Mouse (Mus musculus): ENCODE data around the gene Rnf31. TPM values are rescaled to one million over a fixed set of nuclear protein-coding genes. Genes with fewer than 3 reads are reported as not detected.

Gene Rnf31
- polyA plus RNA-seq, 1 experiment from 2014 or later: 19.7 TPM

GRCm38 (mm10) chr14:55596036-55596690 is 4.7 kb downstream of the Rnf31 start:
- Histone ChIP-seq H3K27me3 (ENCODE audit: low read depth, poor library complexity, severe bottlenecking) (no peaks in the 10 kb centered on the region), H3K27ac (no peak overlapping the region), H3K4me3 (no peak overlapping the region), H3K4me1 (peaks cover 22% of the 10 kb centered on the region), H3K36me3 (peaks cover 76% of the 10 kb centered on the region), H3K9me3 (replicated peaks) (no peaks in the 10 kb centered on the region)
- no peak for DNase-seq (ENCODE audit: low spot score)
- WGBS: 87% methylated on average over 13 of the region's 13 CpGs

- H3K27me3 ChIP-seq (ENCODE audit: low read depth, poor library complexity, severe bottlenecking): no peaks in the 10 kb centered on the region
- WGBS: 94% methylated on average over 21 of the region's 21 CpGs
Observed at GRCm38 (mm10) chr14:55598521-55599390, 7.2 kb downstream of the Rnf31 start.

DNA sequence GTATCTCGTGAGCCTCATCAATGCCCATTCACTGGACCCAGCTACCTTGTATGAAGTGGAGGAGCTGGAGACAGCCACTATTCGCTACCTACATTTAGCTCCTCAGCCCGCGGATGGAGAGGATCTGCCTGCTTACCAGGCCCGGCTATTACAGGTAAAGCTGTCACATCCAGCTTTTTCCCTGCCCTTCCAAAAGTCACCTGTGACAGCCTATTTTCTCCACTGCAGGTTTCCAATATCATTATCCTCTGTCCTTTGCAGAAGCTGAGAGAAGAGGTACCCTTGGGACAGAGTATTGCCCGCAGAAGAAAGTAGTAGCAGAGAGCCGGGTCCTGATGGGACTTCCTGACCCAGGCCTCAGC is 11.7 kb downstream of the Rnf31 start, which contains the start of gene Irf9:
Gene Irf9 (plus strand): TSS at position 301 of the 362 bp plus-strand sequence.
- Histone ChIP-seq H3K4me1 (peaks cover 11% of the 10 kb centered on the region), H3K27ac (peak within 1 kb of the TSS; percentile 81), H3K9me3 (replicated peaks) (no peaks in the 10 kb centered on the region), H3K27me3 (ENCODE audit: low read depth, poor library complexity, severe bottlenecking) (no peaks in the 10 kb centered on the region), H3K4me3 (peak within 1 kb of the TSS; percentile 40), H3K36me3 (peaks cover 85% of the 10 kb centered on the region)
- no peak for DNase-seq (ENCODE audit: low spot score)
- whole genome bisulfite sequencing: 88% methylated on average over 7 of the region's 7 CpGs

More at GRCm38 (mm10) chr14:55598521-55599390, 7.2 kb downstream of the Rnf31 start:
- Histone ChIP-seq H3K9me3 (replicated peaks) (no peaks in the 10 kb centered on the region), H3K4me3 (no peak overlapping the region), H3K36me3 (peaks cover 97% of the 10 kb centered on the region), H3K4me1 (peaks cover 10% of the 10 kb centered on the region; the same call in 1 of the 2 replicates), H3K27ac (no peak overlapping the region)
- no peak for DNase-seq (ENCODE audit: low spot score)

- DNase-seq (ENCODE audit: low spot score): peak; percentile 85
- no peaks in the 10 kb centered on the region for H3K27me3 ChIP-seq (ENCODE audit: low read depth, poor library complexity, severe bottlenecking)
- H3K36me3 ChIP-seq: peaks cover 85% of the 10 kb centered on the region
- 14% methylated on average over 19 of the region's 19 CpGs for WGBS
- peak overlapping the region; percentile 81 for H3K27ac ChIP-seq
- no peaks in the 10 kb centered on the region for H3K9me3 ChIP-seq (replicated peaks)
- H3K4me3 ChIP-seq: peak overlapping the region; percentile 40
- peaks cover 11% of the 10 kb centered on the region for H3K4me1 ChIP-seq
Observed at GRCm38 (mm10) chr14:55603633-55604576, 12.4 kb downstream of the Rnf31 start.

DNA sequence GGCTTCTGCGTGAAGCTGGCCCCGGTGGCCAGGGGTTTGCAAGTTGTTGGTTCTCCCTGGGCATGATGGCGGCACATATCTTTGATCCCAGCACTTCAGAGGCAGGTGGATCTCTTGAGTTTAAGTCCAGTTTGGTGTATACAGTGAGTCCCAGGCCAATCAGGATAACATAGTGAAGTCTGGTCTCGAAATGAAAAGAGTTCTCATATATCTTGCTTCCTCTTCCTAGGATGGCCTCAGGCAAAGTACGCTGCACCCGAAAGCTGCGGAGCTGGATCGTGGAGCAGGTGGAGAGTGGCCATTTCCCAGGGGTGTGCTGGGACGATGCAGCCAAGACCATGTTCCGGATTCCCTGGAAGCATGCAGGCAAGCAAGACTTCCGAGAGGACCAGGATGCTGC is 13.3 kb downstream of the Rnf31 start:
- Histone ChIP-seq H3K4me3 (no peak overlapping the region), H3K27ac (no peak overlapping the region), H3K9me3 (replicated peaks) (no peaks in the 10 kb centered on the region), H3K36me3 (peaks cover 85% of the 10 kb centered on the region), H3K27me3 (ENCODE audit: low read depth, poor library complexity, severe bottlenecking) (no peaks in the 10 kb centered on the region), H3K4me1 (peaks cover 11% of the 10 kb centered on the region)
- 94% methylated on average over 11 of the region's 11 CpGs for WGBS
- DNase-seq (ENCODE audit: low spot score): no peak

GRCm38 (mm10) chr14:55605743-55606459 is 14.4 kb downstream of the Rnf31 start:
- peaks cover 11% of the 10 kb centered on the region for H3K4me1 ChIP-seq
- H3K36me3 ChIP-seq: peaks cover 80% of the 10 kb centered on the region
- no peak overlapping the region for H3K4me3 ChIP-seq
- DNase-seq (ENCODE audit: low spot score): no peak
- no peak overlapping the region for H3K27ac ChIP-seq
- H3K27me3 ChIP-seq (ENCODE audit: low read depth, poor library complexity, severe bottlenecking): no peaks in the 10 kb centered on the region
- 94% methylated on average over 16 of the region's 16 CpGs for WGBS
- no peaks in the 10 kb centered on the region for H3K9me3 ChIP-seq (replicated peaks)

DNA sequence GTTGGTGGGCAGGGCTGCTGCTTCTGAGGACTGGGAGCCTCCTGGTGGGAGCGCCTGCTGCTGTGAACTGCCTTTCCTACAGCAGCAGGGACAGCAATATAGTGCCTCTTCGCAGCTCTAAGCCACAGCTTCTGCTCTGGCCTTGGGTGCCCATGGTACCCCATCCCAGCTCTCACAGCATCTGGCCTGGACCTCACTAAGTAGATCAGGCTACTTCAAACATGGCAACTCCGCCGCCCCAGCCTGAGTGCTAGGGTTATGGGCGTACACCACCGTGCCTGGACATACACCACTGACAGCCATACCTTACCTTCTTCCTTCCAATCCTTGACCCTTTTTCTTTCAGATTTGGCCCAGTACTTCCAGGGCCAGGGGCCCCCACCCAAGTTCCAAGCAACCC is 16.8 kb downstream of the Rnf31 start:
- H3K27me3 ChIP-seq (ENCODE audit: low read depth, poor library complexity, severe bottlenecking): no peaks in the 10 kb centered on the region
- WGBS: 96% methylated on average over 6 of the region's 6 CpGs

GRCm38 (mm10) chr14:55613346-55613745 is 21.8 kb downstream of the Rnf31 start:
- H3K36me3 ChIP-seq: peaks cover 21% of the 10 kb centered on the region
- 79% methylated on average over 6 of the region's 6 CpGs for WGBS
- peaks cover 13% of the 10 kb centered on the region for H3K4me1 ChIP-seq
- no peaks in the 10 kb centered on the region for H3K9me3 ChIP-seq (replicated peaks)
- no peak overlapping the region for H3K27ac ChIP-seq
- H3K27me3 ChIP-seq (ENCODE audit: low read depth, poor library complexity, severe bottlenecking): no peaks in the 10 kb centered on the region
- H3K4me3 ChIP-seq: no peak overlapping the region
- no peak for DNase-seq (ENCODE audit: low spot score)

More for the DNA sequence above, 16.8 kb downstream of the Rnf31 start:
- Histone ChIP-seq H3K36me3 (peaks cover 56% of the 10 kb centered on the region), H3K9me3 (replicated peaks) (no peaks in the 10 kb centered on the region), H3K4me3 (no peak overlapping the region), H3K4me1 (peaks cover 10% of the 10 kb centered on the region), H3K27ac (no peak overlapping the region)
- no peak for DNase-seq (ENCODE audit: low spot score)

DNA sequence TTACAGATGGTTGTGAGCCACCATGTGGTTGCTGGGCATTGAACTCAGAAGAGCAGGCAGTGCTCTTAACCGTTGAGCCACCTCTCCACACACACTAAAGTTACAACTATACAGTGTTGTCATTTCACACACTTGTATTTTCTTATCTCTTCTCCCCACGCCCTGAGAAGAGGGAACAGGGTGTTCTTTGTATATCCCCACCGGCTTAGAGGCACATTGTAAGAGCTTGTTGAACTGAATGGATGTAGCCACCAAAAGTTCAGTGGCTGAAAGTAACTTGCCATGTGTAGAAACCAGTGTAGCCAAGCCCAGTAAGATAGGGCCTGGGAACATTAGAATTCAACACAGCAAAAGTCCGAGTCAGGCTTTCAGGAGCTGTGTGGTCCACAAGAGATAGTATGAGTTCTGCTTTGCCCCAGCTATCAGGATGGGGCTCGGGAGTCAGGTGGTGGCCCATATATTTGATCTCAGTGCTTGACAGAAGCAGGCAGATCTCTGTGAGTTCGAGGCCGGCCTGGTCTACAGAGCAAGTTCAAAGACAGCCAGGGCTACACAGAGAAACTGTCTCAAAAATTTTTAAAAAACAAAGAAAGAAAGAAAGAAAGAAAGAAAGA is 23.2 kb downstream of the Rnf31 start:
- Histone ChIP-seq H3K27ac (no peak overlapping the region), H3K36me3 (peaks cover 7% of the 10 kb centered on the region), H3K27me3 (ENCODE audit: low read depth, poor library complexity, severe bottlenecking) (peaks cover 8% of the 10 kb centered on the region; the same call in 1 of the 2 replicates), H3K4me1 (peaks cover 21% of the 10 kb centered on the region), H3K4me3 (no peak overlapping the region), H3K9me3 (replicated peaks) (no peaks in the 10 kb centered on the region)
- WGBS: 81% methylated on average over 7 of the region's 7 CpGs
- DNase-seq (ENCODE audit: low spot score): no peak

DNA sequence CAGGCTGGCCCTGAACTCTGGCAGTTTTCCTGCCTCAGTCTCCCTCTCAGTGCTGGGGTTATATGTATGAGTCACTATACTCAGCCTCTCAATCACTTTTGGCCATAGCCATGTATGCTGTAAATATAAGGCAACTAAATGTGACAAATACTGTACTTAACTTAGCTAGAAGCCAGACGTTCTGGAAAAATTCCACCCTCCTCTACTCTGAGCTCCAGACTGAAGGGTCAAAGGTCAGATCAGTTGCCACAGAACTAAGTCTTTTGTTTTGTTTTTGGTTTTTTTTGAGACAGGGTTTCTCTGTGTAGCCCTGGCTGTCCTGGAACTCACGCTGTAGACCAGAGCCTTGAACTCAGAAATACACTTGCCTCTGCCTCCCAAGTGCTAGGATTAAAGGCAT is 24.4 kb downstream of the Rnf31 start:
- WGBS: 59% methylated on average over 2 of the region's 2 CpGs
- DNase-seq (ENCODE audit: low spot score): no peak
- no peaks in the 10 kb centered on the region for H3K36me3 ChIP-seq
- H3K9me3 ChIP-seq (replicated peaks): no peaks in the 10 kb centered on the region
- H3K27me3 ChIP-seq (ENCODE audit: low read depth, poor library complexity, severe bottlenecking): peaks cover 9% of the 10 kb centered on the region; the same call in 1 of the 2 replicates
- H3K4me3 ChIP-seq: no peak overlapping the region
- H3K27ac ChIP-seq: no peak overlapping the region
- H3K4me1 ChIP-seq: peaks cover 21% of the 10 kb centered on the region

DNA sequence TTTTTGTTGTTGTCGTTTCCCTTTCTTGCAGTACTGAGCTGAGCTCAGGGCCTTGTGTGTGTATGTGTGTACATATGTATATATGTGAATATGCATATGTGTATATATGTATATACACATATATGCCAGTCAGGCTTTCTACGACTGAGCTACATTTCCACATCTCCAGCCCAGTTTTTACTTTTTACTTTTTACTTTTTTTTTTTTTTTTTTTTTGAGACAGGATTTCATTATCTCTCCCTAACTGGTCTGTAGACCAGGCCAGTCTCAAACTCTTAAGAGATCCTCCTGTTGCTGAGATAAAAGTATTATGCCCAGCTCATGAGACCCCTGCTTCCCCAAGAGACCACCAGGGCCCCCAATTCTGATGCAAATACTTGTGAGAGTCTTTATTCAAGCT is 25.3 kb downstream of the Rnf31 start:
- Histone ChIP-seq H3K36me3 (no peaks in the 10 kb centered on the region), H3K4me3 (no peak overlapping the region), H3K27me3 (ENCODE audit: low read depth, poor library complexity, severe bottlenecking) (peaks cover 9% of the 10 kb centered on the region; the same call in 1 of the 2 replicates), H3K27ac (no peak overlapping the region), H3K4me1 (peaks cover 21% of the 10 kb centered on the region), H3K9me3 (replicated peaks) (no peaks in the 10 kb centered on the region)
- WGBS: 83% methylated on average over 2 of the region's 2 CpGs
- DNase-seq (ENCODE audit: low spot score): no peak
